8 mouse cellular contexts compared by ENCODE assay signal in the genomic region with DNA sequence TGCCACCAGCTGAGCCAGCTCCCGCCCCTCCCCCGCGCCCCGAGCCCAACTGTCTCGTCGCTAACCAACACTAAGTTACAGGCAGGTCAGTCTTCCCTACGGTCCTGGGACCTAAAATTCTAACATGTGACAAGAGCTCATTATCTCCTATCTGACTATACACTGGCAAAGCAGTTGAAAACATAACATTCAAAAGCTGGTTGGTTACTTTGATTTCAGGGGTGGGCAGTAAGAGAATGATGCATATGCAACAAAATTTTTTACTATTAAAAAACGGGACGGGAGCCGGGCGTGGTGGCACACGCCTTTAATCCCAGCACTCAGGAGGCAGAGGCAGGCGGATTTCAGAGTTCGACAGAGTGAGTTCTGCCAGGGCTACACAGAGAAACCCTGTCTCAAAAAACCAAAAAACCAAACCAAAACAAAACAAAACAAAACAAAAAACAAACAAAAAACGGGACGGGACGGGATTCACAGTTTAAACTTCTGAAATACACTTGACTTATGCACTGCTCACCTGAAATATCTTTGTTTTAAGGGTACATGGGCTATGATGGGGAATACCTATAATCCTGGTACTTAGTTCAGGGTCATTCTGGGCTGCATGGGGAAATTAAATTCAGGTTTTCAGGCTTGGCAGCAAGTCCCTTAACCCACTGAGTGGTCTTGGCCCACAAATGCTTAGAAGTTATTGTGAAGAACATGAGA. TPM values are rescaled to one million over a fixed set of nuclear protein-coding genes. Genes with fewer than 3 reads are reported as not detected.
A peak's percentile ranks its signal among the peaks of the same experiment; 100 is the strongest.
DNase-seq lines count a peak whose midpoint lies in the region; ATAC-seq and TF ChIP-seq lines count a peak whose summit lies in the region.
"Had no signal": no experiment of that assay in that cellular context is flagged by ENCODE, and none has a peak within 500 bp of the region (broad histone marks: within the 10 kb centered on the region; RNA-seq: fewer than 3 reads in every experiment).

No protein-coding gene starts in this region.

- H3K36me3 ChIP-seq in E14TG2a.4 (ENCODE audit: insufficient read depth, low read length), result peaks cover 6% of the 10 kb centered on the region
- H3K36me3 ChIP-seq in MEL (ENCODE audit: control insufficient read depth in 1 of 2, insufficient read depth in 2 of 2, low read length in 2 of 2), result peaks cover 0 to 14% of the 10 kb centered on the region in 2 experiments; a peak in 2 of 4 replicates
- H3K36me3 ChIP-seq in hindbrain, embryonic 13.5 days, result no peaks in the 10 kb centered on the region
- peaks cover under 1% of the 10 kb centered on the region for H3K36me3 ChIP-seq in liver, embryonic 14.5 days (replicated peaks; ENCODE audit: control insufficient read depth, insufficient read depth, low read depth)

- TF ChIP-seq CTCF in E14TG2a.4 (conservative IDR thresholded peaks at IDR 0.05; ENCODE audit: low read length) (no peak), MEL (IDR thresholded peaks at IDR 0.05 in 2 of 3, conservative IDR thresholded peaks at IDR 0.05 in 1 of 3; ENCODE audit: control insufficient read depth in 1 of 3, insufficient read depth in 1 of 3, low read depth in 2 of 3, low read length in 3 of 3, poor library complexity in 1 of 3, severe bottlenecking in 1 of 3) (no peak)
- TF ChIP-seq CTCF in liver, embryonic 14.5 days (IDR thresholded peaks at IDR 0.05; ENCODE audit: low read depth), result no peak

- peak overlapping the region; percentile 82 for H3K4me3 ChIP-seq in E14TG2a.4 (replicated peaks; ENCODE audit: low read length)
- H3K4me3 ChIP-seq in MEL (ENCODE audit: control insufficient read depth in 1 of 2, insufficient read depth in 1 of 2, low read depth in 2 of 2, low read length in 2 of 2), result peak overlapping the region; percentile 53 to 57
- H3K4me3 ChIP-seq in hindbrain, embryonic 13.5 days, result peak overlapping the region; percentile 19
- peak overlapping the region; percentile 52 to 53 for H3K4me3 ChIP-seq in liver, embryonic 14.5 days (ENCODE audit: insufficient read depth in 1 of 2, low read depth in 2 of 2, low read length in 2 of 2)

- H3K27ac ChIP-seq in MEL (ENCODE audit: control insufficient read depth, low read depth, low read length), result peak overlapping the region; percentile 31; the same call in 1 of the 2 replicates
- H3K27ac ChIP-seq in hindbrain, embryonic 13.5 days, result no peak overlapping the region
- no peak overlapping the region for H3K27ac ChIP-seq in liver, embryonic 14.5 days

- ATAC-seq in hindbrain, embryonic 13.5 days (ENCODE audit: low FRiP score), result no peak
- ATAC-seq in liver, embryonic 14.5 days (ENCODE audit: insufficient read depth), result no peak
- no peak for ATAC-seq in activated CD4-positive, CD25-positive, alpha-beta regulatory T cell, adult 4 months

- H3K79me2 ChIP-seq in MEL (ENCODE audit: control insufficient read depth, insufficient read depth, low read length, poor library complexity), result peaks cover 13% of the 10 kb centered on the region

- H3K27me3 ChIP-seq in E14TG2a.4 (ENCODE audit: insufficient read depth, low read length) (no peaks in the 10 kb centered on the region), MEL (ENCODE audit: control insufficient read depth in 1 of 2, insufficient read depth in 2 of 2, low read length in 2 of 2) (no peaks in the 10 kb centered on the region)
- H3K27me3 ChIP-seq in hindbrain, embryonic 13.5 days, result peaks cover 31% of the 10 kb centered on the region
- peaks cover 4% of the 10 kb centered on the region; the same call in 1 of the 2 replicates for H3K27me3 ChIP-seq in liver, embryonic 14.5 days (ENCODE audit: control insufficient read depth, insufficient read depth, low read length)

- H3K9me3 ChIP-seq in E14TG2a.4 (ENCODE audit: low read length), result no peaks in the 10 kb centered on the region
- H3K9me3 ChIP-seq in MEL (replicated peaks; ENCODE audit: insufficient read depth, low read length), result no peaks in the 10 kb centered on the region
- no peaks in the 10 kb centered on the region for H3K9me3 ChIP-seq in hindbrain, embryonic 13.5 days
- no peaks in the 10 kb centered on the region for H3K9me3 ChIP-seq in liver, embryonic 14.5 days (ENCODE audit: control insufficient read depth, low read length)

- TF ChIP-seq EP300 in MEL (IDR thresholded peaks at IDR 0.05; ENCODE audit: low read depth in 1 of 2, low read length in 2 of 2), result no peak
- no peak for TF ChIP-seq EP300 in liver, embryonic 14.5 days (IDR thresholded peaks at IDR 0.05; ENCODE audit: low read depth)

- no peak for TF ChIP-seq RAD21 in MEL (IDR thresholded peaks at IDR 0.05; ENCODE audit: low read depth, low read length)

- H3K4me1 ChIP-seq in E14TG2a.4 (replicated peaks; ENCODE audit: low read depth, low read length) (peaks cover 58% of the 10 kb centered on the region), MEL (ENCODE audit: control insufficient read depth in 1 of 2, insufficient read depth in 2 of 2, low read length in 2 of 2) (peaks cover 3 to 6% of the 10 kb centered on the region in 2 experiments; a peak in 3 of 4 replicates)
- H3K4me1 ChIP-seq in hindbrain, embryonic 13.5 days (replicated peaks), result peaks cover 21% of the 10 kb centered on the region
- peaks cover 6 to 15% of the 10 kb centered on the region in 2 experiments for H3K4me1 ChIP-seq in liver, embryonic 14.5 days (replicated peaks; ENCODE audit: control insufficient read depth in 2 of 2, insufficient read depth in 2 of 2, low read length in 1 of 2)

- peak overlapping the region; percentile 58 for H3K9ac ChIP-seq in MEL (ENCODE audit: control insufficient read depth, low read depth, low read length, poor library complexity, severe bottlenecking)
- H3K9ac ChIP-seq in hindbrain, embryonic 13.5 days, result peak overlapping the region; percentile 55; the same call in 1 of the 2 replicates
- H3K9ac ChIP-seq in liver, embryonic 14.5 days (replicated peaks), result peak overlapping the region; percentile 62

- peak; percentile 55 for DNase-seq in MEL (ENCODE audit: low read depth, low spot score)
- DNase-seq in liver, embryonic 14.5 days (ENCODE audit: low read depth in 3 of 3, low spot score in 3 of 3), result no peak
- DNase-seq in cerebellum, adult 11 months, result no peak
- no peak for DNase-seq in T-cell, adult 2 months (ENCODE audit: low spot score)

- H3K4me2 ChIP-seq in hindbrain, embryonic 13.5 days, result peak overlapping the region; percentile 42
- peak overlapping the region; percentile 78 for H3K4me2 ChIP-seq in liver, embryonic 14.5 days (ENCODE audit: low read depth)

- no peak for TF ChIP-seq POLR2A in MEL (IDR thresholded peaks at IDR 0.05; ENCODE audit: control insufficient read depth in 1 of 2, insufficient read depth in 1 of 2, low read depth in 1 of 2, low read length in 2 of 2, poor library complexity in 1 of 2)

- 44% methylated on average over 17 of the region's 17 CpGs for WGBS in hindbrain, embryonic 13.5 days
- WGBS in liver, embryonic 14.5 days (ENCODE audit: insufficient replicate concordance), result 20% methylated on average over 17 of the region's 17 CpGs

TF ChIP-seq in MEL, 35 proteins besides CTCF, POLR2A, EP300 and RAD21:
- TF ChIP-seq MXI1 (IDR thresholded peaks at IDR 0.05; ENCODE audit: low read depth, low read length) (peak; percentile 34; the same call in 1 of the 2 replicates), BHLHE40 (IDR thresholded peaks at IDR 0.05; ENCODE audit: borderline replicate concordance, low read depth, low read length) (no peak)
TF ChIP-seq in MEL: peak in this region for 1.

RNA-seq across cellular contexts. Expression of gene Eif4a2, which starts 4.1 kb away (rescaled TPM):
- 252 and 290 TPM in 2 replicates for total RNA-seq in MEL (2012; rRNA removed)
- 1,000 to 10,000 TPM in 1 of 2 experiments, 100 to 1,000 TPM in 1; 248 to 2,083 TPM for polyA plus RNA-seq in MEL (2012; ENCODE audit: insufficient read depth in 1 of 2, insufficient read length in 2 of 2, low read depth in 1 of 2, low replicate concordance in 2 of 2, missing spikeins in 1 of 2)
- 315 and 322 TPM in 2 replicates for polyA plus RNA-seq in hindbrain, embryonic 13.5 days (2015; fragmentation: Nextera tagmentation; extraction: Ambion mirVana)
- 111 and 159 TPM in 2 replicates for polyA plus RNA-seq in liver, embryonic 14.5 days (2012; rRNA removed)
- 55.9 and 66.5 TPM in 2 replicates for polyA plus RNA-seq in liver, embryonic 14.5 days (2014; fragmentation: Nextera tagmentation; extraction: Ambion mirVana)
- 100 to 1,000 TPM; 399 to 481 TPM for polyA plus RNA-seq in activated CD4-positive, CD25-positive, alpha-beta regulatory T cell, adult 4 months (2017; shearing (Covaris generic))

RNA-seq across cellular contexts. Expression of gene Rfc4, which starts 24.3 kb away (rescaled TPM):
- total RNA-seq in MEL (2012; rRNA removed), result 77.9 and 93.2 TPM in 2 replicates
- 10 to 100 TPM in 1 of 2 experiments, not detected in 1; 52.1 TPM for polyA plus RNA-seq in MEL (2012; ENCODE audit: insufficient read depth in 1 of 2, insufficient read length in 2 of 2, low read depth in 1 of 2, low replicate concordance in 2 of 2, missing spikeins in 1 of 2)
- polyA plus RNA-seq in hindbrain, embryonic 13.5 days (2015; fragmentation: Nextera tagmentation; extraction: Ambion mirVana), result 53.0 and 57.9 TPM in 2 replicates
- 6.5 and 17.1 TPM in 2 replicates for polyA plus RNA-seq in liver, embryonic 14.5 days (2012; rRNA removed)
- polyA plus RNA-seq in liver, embryonic 14.5 days (2014; fragmentation: Nextera tagmentation; extraction: Ambion mirVana), result 177 and 178 TPM in 2 replicates
- 10 to 100 TPM; 51.8 to 68.2 TPM for polyA plus RNA-seq in activated CD4-positive, CD25-positive, alpha-beta regulatory T cell, adult 4 months (2017; shearing (Covaris generic))

RNA-seq across cellular contexts. Expression of gene Adipoq, which starts 43.1 kb away (rescaled TPM):
- not detected in 2 replicates for total RNA-seq in MEL (2012; rRNA removed)
- polyA plus RNA-seq in MEL (2012; ENCODE audit: insufficient read depth in 1 of 2, insufficient read length in 2 of 2, low read depth in 1 of 2, low replicate concordance in 2 of 2, missing spikeins in 1 of 2), result not detected
- polyA plus RNA-seq in hindbrain, embryonic 13.5 days (2015; fragmentation: Nextera tagmentation; extraction: Ambion mirVana), result not detected in 2 replicates
- polyA plus RNA-seq in liver, embryonic 14.5 days (2012; rRNA removed), result not detected in 2 replicates
- polyA plus RNA-seq in liver, embryonic 14.5 days (2014; fragmentation: Nextera tagmentation; extraction: Ambion mirVana), result not detected in 2 replicates
- not detected for polyA plus RNA-seq in activated CD4-positive, CD25-positive, alpha-beta regulatory T cell, adult 4 months (2017; shearing (Covaris generic))
- total RNA-seq: neutrophil, adult 5-6 weeks had no signal

RNA-seq across cellular contexts. Expression of gene Kng1, which starts 45.5 kb away (rescaled TPM):
- total RNA-seq in MEL (2012; rRNA removed), result not detected in 2 replicates
- polyA plus RNA-seq in MEL (2012; ENCODE audit: insufficient read depth in 1 of 2, insufficient read length in 2 of 2, low read depth in 1 of 2, low replicate concordance in 2 of 2, missing spikeins in 1 of 2), result not detected
- polyA plus RNA-seq in hindbrain, embryonic 13.5 days (2015; fragmentation: Nextera tagmentation; extraction: Ambion mirVana), result 0.14 TPM in 1 of 2 replicates, not detected in the other
- 162 and 225 TPM in 2 replicates for polyA plus RNA-seq in liver, embryonic 14.5 days (2012; rRNA removed)
- polyA plus RNA-seq in liver, embryonic 14.5 days (2014; fragmentation: Nextera tagmentation; extraction: Ambion mirVana), result 513 and 583 TPM in 2 replicates
- under 1 TPM in 1 of 2 experiments, not detected in 1; 0.20 TPM for polyA plus RNA-seq in activated CD4-positive, CD25-positive, alpha-beta regulatory T cell, adult 4 months (2017; shearing (Covaris generic))
- total RNA-seq: neutrophil, adult 5-6 weeks had no signal

Comparison
In these comparisons a context has a peak if more than half of its experiments do, and no peak if none do; other contexts are left out.
1. H3K4me3 ChIP-seq: peak in every context shown above with its lines; median percentile 82 in E14TG2a.4; 55 in MEL; 52 in liver, embryonic 14.5 days; 19 in hindbrain, embryonic 13.5 days.